Mouse (Mus musculus) heart, embryonic 13.5 days (tissue): ENCODE results near the gene Lima1. TPM values are rescaled to one million over a fixed set of nuclear protein-coding genes. Genes with fewer than 3 reads are reported as not detected.

Experiments
- ATAC-seq: fragments of 200-750 bp; cut with Nextera tagmentation; 2 replicates; pipeline ENCODE4 v1.8.0; 2017; ENCODE audit warnings: moderate TSS enrichment; ENCODE audit not compliant: insufficient number of reproducible peaks, low FRiP score, low TSS enrichment; ENCODE audit errors: extremely low read depth
- H3K27ac ChIP-seq: fragments of 300-500 bp; sonication (generic); replicated peaks from 2 replicates; pipeline ENCODE4 v1.5.1; 2015; ENCODE audit warnings: moderate library complexity, mild to moderate bottlenecking, inconsistent platforms
- H3K27me3 ChIP-seq: fragments of 300-500 bp; sonication (generic); replicated peaks from 2 replicates; pipeline ENCODE4 v1.6.1; 2015; ENCODE audit warnings: mild to moderate bottlenecking, inconsistent platforms
- H3K36me3 ChIP-seq: fragments of 300-500 bp; sonication (generic); 2 replicates; pipeline ENCODE4 v1.6.1; 2015; ENCODE audit warnings: mild to moderate bottlenecking, inconsistent platforms
- H3K4me1 ChIP-seq: fragments of 300-500 bp; sonication (generic); 2 replicates; pipeline ENCODE4 v1.6.1; 2015; ENCODE audit warnings: inconsistent platforms
- H3K4me2 ChIP-seq: fragments of 300-500 bp; sonication (generic); 2 replicates; pipeline ENCODE4 v1.6.1; 2015; ENCODE audit warnings: inconsistent platforms, mild to moderate bottlenecking, moderate library complexity
- H3K4me3 ChIP-seq: fragments of 300-500 bp; sonication (generic); 2 replicates; pipeline ENCODE4 v1.5.1; 2015; ENCODE audit warnings: moderate library complexity, mild to moderate bottlenecking, inconsistent platforms
- H3K9ac ChIP-seq: fragments of 300-500 bp; sonication (generic); 2 replicates; pipeline ENCODE4 v1.6.1; 2015; ENCODE audit warnings: inconsistent platforms, mild to moderate bottlenecking, moderate library complexity
- H3K9me3 ChIP-seq: fragments of 300-500 bp; sonication (generic); 2 replicates; pipeline ENCODE4 v1.6.1; 2016; ENCODE audit warnings: inconsistent platforms
- WGBS: fragments of 180-500 bp; shearing (Covaris S2); methylation state at CpG from one replicate; pipeline ENCODE4 v1.1.7; 2015; ENCODE audit warnings: mixed read lengths; 5-methylcytosine and 5-hydroxymethylcytosine counted together
- polyA plus RNA-seq: library from polyadenylated mRNA; unstranded; fragments of >200 nt; fragmentation: Nextera tagmentation; extraction: Ambion mirVana; gene quantifications from 2 replicates; pipeline ENCODE4 v1.2.1, GENCODE M21; 2015

Gene Lima1
- polyA plus RNA-seq, 1 experiment from 2014 or later: 17.8 TPM

DNA sequence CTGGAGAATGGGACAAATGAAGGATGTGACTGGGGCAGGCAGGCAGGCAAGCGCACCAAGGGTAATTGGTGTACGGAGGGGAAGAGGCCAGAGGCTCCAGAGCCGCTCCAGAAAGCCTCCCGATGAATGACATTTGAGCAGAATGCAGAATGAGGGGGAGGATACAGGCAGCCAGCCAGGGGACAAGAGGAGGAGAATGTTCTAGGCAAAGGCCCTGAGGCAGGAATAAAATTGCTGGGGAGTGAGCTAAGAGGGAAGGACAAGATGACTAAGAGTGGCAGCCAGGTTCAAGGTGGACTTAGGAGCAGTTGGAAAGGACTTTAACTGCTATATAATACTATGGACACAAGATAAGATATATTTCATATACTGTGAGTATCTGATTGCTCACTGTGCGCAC, 9.3 kb downstream of the Lima1 start:
- no peaks in the 10 kb centered on the region for H3K9me3 ChIP-seq
- H3K36me3 ChIP-seq: no peaks in the 10 kb centered on the region
- H3K27me3 ChIP-seq: no peaks in the 10 kb centered on the region
- 0 out of 2 replicates have a peak overlapping the region, but pooled peaks have one; percentile 1 for H3K4me2 ChIP-seq
- no peak for ATAC-seq
- H3K4me3 ChIP-seq: no peak overlapping the region
- H3K9ac ChIP-seq: no peak overlapping the region
- WGBS: 39% methylated on average over 5 of the region's 5 CpGs
- peak overlapping the region; percentile 46 for H3K27ac ChIP-seq
- H3K4me1 ChIP-seq: peaks cover 21% of the 10 kb centered on the region

DNA sequence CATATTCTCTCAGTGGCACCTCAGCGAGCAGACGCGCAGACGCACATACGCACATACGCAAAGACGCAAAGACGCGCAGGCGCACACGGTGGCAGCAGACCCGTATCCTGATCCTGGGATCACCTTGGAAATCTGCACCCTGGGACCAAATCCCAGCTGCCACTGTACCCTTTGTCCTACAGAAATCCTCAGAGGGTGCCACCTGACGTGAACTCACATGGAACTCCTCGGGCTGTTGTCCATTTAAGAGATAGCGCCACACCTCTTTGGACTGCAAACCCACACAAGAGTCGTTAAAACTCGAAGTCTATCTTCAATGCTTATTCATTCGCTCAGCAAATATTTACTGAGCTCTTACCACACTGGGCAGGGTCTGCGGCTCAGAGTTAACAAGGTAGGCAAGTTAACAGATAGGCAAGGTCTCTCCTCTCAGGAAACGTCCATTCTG, 9.7 kb downstream of the Lima1 start:
- peak overlapping the region; percentile 46 for H3K27ac ChIP-seq
- peaks cover 21% of the 10 kb centered on the region for H3K4me1 ChIP-seq
- ATAC-seq: no peak
- H3K4me3 ChIP-seq: no peak overlapping the region
- H3K4me2 ChIP-seq: no peak overlapping the region
- H3K27me3 ChIP-seq: no peaks in the 10 kb centered on the region
- no peak overlapping the region for H3K9ac ChIP-seq
- H3K9me3 ChIP-seq: no peaks in the 10 kb centered on the region
- 83% methylated on average over 20 of the region's 20 CpGs for WGBS
- H3K36me3 ChIP-seq: no peaks in the 10 kb centered on the region

DNA sequence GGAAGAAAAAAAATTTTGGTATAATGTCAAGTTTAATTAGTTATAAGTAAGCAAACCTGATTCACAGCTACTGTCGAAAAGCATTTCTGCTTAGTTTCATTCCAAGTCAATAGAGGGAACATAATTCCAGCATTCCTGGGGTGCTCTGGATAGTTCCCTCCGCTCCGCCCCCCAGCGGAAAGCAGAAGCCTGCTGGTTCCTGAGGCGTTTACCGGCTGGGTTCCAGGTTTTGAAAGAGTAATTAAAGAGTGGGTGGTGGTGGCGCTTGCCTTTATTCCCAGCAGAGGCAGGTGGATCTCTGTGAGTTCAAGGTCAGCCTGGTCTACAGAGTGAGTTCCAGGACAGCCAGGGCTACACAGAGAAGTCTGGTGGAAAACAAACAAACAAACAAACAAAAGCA, 10.2 kb downstream of the Lima1 start:
- H3K4me1 ChIP-seq: peaks cover 21% of the 10 kb centered on the region
- H3K4me3 ChIP-seq: no peak overlapping the region
- no peaks in the 10 kb centered on the region for H3K27me3 ChIP-seq
- no peak overlapping the region for H3K9ac ChIP-seq
- H3K27ac ChIP-seq: no peak overlapping the region
- H3K36me3 ChIP-seq: no peaks in the 10 kb centered on the region
- WGBS: 79% methylated on average over 7 of the region's 7 CpGs
- no peaks in the 10 kb centered on the region for H3K9me3 ChIP-seq
- no peak overlapping the region for H3K4me2 ChIP-seq
- ATAC-seq: no peak

DNA sequence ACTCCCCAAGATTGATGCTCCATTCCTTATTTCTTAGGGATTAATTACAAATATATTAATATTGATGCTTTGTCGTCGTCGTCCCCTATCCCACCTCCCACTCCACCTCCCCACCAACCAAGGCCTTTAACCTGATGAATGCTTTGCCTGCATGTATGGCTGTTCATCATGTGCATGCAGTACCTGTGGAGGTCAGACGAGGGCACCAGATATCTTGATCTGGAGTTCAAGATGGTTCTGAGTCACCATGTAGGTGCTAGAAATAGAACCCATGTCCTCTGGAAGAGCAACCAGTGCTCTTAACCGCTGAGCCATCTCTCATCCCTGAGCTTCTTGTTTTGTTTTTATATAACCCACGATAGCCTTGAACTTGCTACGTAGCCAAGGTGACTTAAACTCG, 11.5 kb downstream of the Lima1 start:
- no peak for ATAC-seq
- no peak overlapping the region for H3K4me3 ChIP-seq

DNA sequence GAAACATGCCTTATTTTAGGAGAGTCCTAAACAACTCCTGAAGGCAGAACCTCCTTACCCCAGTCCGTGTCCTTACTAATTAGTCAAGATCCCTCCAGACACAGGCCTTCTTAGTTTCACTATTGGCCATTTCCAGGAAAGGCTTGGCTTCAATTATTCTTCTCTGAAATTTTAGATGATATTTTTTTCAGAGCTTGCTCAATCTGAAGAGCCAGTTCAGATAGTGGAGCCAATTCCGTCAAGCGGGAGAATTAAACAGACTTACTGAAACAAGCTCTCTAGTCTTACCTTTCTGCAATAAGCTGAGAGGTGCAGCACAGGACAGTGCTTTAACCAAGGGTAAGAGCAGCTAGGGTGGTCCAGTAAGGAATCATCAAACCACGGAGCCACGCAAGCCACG, 11.9 kb downstream of the Lima1 start:
- H3K27me3 ChIP-seq: no peaks in the 10 kb centered on the region
- H3K27ac ChIP-seq: no peak overlapping the region
- H3K4me1 ChIP-seq: peaks cover 21% of the 10 kb centered on the region
- ATAC-seq: no peak
- no peak overlapping the region for H3K4me2 ChIP-seq
- WGBS: 93% methylated on average over 6 of the region's 6 CpGs
- no peak overlapping the region for H3K4me3 ChIP-seq
- H3K9me3 ChIP-seq: no peaks in the 10 kb centered on the region
- no peaks in the 10 kb centered on the region for H3K36me3 ChIP-seq
- no peak overlapping the region for H3K9ac ChIP-seq

More for the DNA sequence above, 11.5 kb downstream of the Lima1 start:
- WGBS: 84% methylated on average over 8 of the region's 8 CpGs
- Histone ChIP-seq H3K27me3 (no peaks in the 10 kb centered on the region), H3K27ac (no peak overlapping the region), H3K4me1 (peaks cover 21% of the 10 kb centered on the region), H3K9me3 (no peaks in the 10 kb centered on the region), H3K4me2 (no peak overlapping the region), H3K9ac (no peak overlapping the region), H3K36me3 (no peaks in the 10 kb centered on the region)

DNA sequence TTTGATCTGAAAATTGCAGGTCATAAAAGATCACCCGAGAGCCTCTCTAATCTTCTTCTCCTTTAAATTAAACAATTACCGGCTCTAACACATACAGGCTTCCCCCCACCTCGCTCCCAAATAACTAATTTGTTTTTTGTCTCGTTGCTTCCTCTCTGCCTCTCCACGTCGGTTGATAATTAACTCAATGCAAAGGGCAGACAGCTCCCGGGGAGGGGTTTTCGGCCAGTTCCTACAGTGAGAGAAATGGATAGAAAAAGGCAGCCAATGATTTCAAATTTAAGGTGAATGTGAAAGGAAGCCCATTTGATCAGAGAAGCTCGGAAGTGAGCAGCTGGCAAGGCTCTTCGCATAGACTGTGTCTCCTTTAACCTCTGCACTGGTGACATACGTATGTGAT, 12.8 kb downstream of the Lima1 start:
- WGBS: 70% methylated on average over 11 of the region's 11 CpGs
- no peaks in the 10 kb centered on the region for H3K36me3 ChIP-seq
- H3K4me2 ChIP-seq: no peak overlapping the region
- no peak overlapping the region for H3K4me3 ChIP-seq
- H3K27ac ChIP-seq: no peak overlapping the region
- no peak overlapping the region for H3K9ac ChIP-seq
- H3K27me3 ChIP-seq: no peaks in the 10 kb centered on the region
- H3K9me3 ChIP-seq: no peaks in the 10 kb centered on the region
- ATAC-seq: no peak
- peaks cover 21% of the 10 kb centered on the region for H3K4me1 ChIP-seq

DNA sequence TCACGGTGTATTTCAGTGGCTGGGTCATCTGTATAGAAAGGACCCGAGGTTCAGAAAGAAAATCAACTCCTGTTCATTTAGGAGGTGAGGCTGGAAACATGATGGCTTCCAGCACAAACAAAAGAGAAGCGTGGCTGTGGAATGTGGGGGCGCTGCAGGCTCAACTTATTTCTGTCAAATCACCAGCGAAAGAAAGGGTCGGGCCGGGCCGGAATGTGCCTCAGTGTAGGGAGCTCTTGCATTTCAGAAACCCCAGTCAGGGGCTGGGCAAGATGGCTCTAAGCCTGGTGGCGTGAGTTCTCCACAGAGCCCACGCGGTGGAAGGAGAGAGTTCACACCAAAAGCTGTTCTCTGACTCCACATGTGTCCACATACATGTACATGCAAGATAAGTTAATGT, 13.3 kb downstream of the Lima1 start:
- H3K27me3 ChIP-seq: no peaks in the 10 kb centered on the region
- H3K9me3 ChIP-seq: no peaks in the 10 kb centered on the region
- H3K9ac ChIP-seq: 0 out of 2 replicates have a peak overlapping the region, but pooled peaks have one; percentile 10
- H3K4me1 ChIP-seq: peaks cover 19% of the 10 kb centered on the region
- H3K27ac ChIP-seq: 0 out of 2 replicates have a peak overlapping the region, but pooled peaks have one; percentile 8
- H3K4me3 ChIP-seq: no peak overlapping the region
- ATAC-seq: no peak
- no peaks in the 10 kb centered on the region for H3K36me3 ChIP-seq
- 42% methylated on average over 11 of the region's 11 CpGs for WGBS
- H3K4me2 ChIP-seq: no peak overlapping the region; the same call in 1 of the 2 replicates

DNA sequence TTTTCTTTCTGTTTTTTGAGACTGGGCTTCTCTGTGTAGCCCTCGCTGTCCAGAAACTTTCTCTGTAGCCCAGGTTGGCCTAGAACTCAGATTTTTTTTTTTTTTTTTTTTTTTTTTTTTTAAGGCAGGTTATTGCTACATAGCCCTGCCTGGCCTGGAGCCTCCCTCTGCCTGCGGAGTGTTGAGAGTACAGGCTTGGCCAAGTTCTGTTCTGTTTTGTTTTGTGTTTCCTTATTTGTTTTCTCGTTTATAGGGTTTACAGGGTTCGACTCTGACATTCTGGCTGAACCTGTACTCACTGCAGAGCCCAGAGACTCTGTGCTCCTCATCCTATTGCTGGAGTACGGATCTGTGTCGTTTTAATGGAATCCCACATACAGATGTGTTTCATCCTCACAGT, 13.7 kb downstream of the Lima1 start:
- WGBS: 69% methylated on average over 6 of the region's 6 CpGs
- Histone ChIP-seq H3K4me2 (no peak overlapping the region), H3K27me3 (no peaks in the 10 kb centered on the region), H3K27ac (no peak overlapping the region), H3K4me1 (peaks cover 15% of the 10 kb centered on the region), H3K9ac (0 out of 2 replicates have a peak overlapping the region, but pooled peaks have one; percentile 10), H3K36me3 (no peaks in the 10 kb centered on the region), H3K9me3 (no peaks in the 10 kb centered on the region), H3K4me3 (no peak overlapping the region)
- ATAC-seq: no peak

DNA sequence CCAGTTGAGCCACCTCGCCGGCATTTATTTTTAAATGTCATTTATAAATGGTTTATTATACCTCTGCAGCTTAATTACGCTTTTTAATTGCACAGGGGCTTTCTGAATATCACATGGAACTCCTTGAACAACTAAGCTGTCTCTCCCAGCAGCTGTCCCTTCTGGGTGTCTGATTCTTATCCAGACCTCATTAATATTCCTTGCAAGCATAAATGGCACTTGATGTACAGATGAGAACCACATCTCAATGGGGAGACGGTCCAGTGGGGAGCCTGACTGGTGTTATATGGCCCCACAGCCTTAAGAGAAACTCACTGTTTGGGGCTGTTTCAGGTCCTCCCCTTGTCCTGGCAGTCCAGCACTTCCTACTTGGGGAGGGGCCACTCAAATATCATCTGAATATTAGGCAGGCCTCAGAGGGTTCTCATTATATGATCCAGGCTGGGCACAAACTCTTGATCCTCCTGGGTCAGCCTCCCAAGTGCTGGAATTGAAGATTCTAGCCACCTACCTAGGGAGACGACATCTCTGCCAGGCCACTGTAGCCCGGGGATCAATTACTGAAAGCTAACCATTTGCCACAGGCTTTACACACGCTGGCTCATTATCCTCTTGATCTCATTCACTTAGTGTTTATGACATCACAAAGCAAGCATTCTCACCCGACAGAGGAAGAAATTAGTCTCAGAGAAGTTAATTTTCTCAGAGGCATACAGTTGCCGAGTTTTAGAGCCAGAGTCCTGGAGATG, 15.4 kb downstream of the Lima1 start:
- H3K4me3 ChIP-seq: no peak overlapping the region
- H3K4me2 ChIP-seq: no peak overlapping the region
- H3K4me1 ChIP-seq: peaks cover 5% of the 10 kb centered on the region
- WGBS: 63% methylated on average over 9 of the region's 9 CpGs
- no peaks in the 10 kb centered on the region for H3K9me3 ChIP-seq
- no peaks in the 10 kb centered on the region for H3K27me3 ChIP-seq
- H3K9ac ChIP-seq: no peak overlapping the region
- no peak for ATAC-seq
- no peaks in the 10 kb centered on the region for H3K36me3 ChIP-seq
- no peak overlapping the region for H3K27ac ChIP-seq

DNA sequence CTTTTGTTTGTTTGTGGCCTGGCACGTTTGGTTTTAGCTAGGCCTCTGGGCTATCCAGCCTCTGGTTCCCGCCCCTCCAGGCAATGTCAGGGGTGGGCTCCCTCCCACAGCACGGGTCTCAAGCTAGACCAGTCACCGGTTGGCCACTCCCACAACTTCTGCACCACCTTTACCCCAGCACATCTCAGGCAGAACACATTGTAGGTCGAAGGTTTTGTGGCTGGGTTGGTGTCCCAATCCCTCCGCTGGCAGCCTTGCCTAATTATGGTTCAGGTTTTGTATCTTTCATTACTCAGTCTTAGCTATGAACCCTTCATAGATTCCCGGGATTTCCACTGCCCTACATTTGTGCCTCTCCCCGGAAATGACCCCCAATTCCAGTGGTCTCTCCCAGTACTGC, 17.8 kb downstream of the Lima1 start:
- H3K4me1 ChIP-seq: peaks cover 5% of the 10 kb centered on the region
- H3K27me3 ChIP-seq: no peaks in the 10 kb centered on the region
- 62% methylated on average over 8 of the region's 8 CpGs for whole genome bisulfite sequencing
- no peak overlapping the region for H3K27ac ChIP-seq
- no peak overlapping the region for H3K4me3 ChIP-seq
- no peak for ATAC-seq
- no peaks in the 10 kb centered on the region for H3K36me3 ChIP-seq
- no peak overlapping the region for H3K4me2 ChIP-seq
- no peak overlapping the region for H3K9ac ChIP-seq
- no peaks in the 10 kb centered on the region for H3K9me3 ChIP-seq

DNA sequence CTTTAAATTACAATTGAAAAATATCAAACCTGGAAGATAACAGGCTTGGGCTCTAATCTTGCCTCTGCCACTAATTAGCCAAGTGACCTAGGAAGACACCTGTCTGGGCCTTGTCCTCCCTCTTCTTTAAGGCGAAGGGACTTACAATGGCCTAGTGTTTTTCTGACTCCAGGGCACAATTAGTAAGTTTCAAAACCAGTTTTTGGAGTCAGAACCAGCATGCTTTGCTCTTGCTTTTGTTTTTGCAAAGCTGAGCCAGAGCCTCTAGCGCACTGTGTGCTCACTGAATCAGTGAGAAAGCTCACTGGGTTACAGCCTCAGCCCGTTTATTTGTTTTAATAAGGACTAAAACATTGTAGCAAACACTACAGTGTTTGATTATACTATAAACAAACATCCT, 20.1 kb downstream of the Lima1 start:
- no peaks in the 10 kb centered on the region for H3K9me3 ChIP-seq
- no peak overlapping the region for H3K9ac ChIP-seq
- no peak overlapping the region for H3K4me3 ChIP-seq
- H3K27ac ChIP-seq: no peak overlapping the region
- H3K27me3 ChIP-seq: no peaks in the 10 kb centered on the region
- no peak overlapping the region for H3K4me2 ChIP-seq
- no peaks in the 10 kb centered on the region for H3K36me3 ChIP-seq
- ATAC-seq: no peak
- WGBS: 70% methylated on average over 3 of the region's 3 CpGs
- no peaks in the 10 kb centered on the region for H3K4me1 ChIP-seq

DNA sequence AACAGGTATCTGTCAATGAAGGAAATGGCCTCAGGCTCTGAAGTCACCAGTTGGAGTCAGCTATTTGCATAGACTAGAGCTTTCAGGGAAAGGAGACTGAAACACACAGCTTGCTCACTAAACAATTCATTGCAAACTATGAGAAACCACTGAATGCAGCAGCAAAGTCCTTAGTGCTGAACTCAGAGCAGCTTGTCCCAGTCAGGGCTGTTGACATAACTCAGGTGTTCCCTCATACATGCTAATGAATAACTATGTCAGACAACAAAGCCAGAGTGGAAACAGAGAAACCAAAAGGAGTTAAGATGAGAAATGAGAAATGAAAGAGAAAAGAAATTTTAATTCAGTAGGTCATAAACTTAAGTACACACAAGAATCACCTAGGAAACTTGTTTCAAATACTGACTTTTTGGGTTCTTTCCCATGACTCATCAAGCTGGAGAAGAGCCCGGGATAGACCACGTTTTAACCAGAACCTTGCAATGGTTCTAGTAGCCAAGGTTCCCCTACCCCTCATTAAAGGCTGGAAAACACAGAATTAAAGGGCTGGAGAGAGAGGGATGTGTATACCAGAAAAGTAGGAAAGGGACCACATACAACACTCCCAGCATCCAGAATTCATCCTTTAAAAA, 22.5 kb downstream of the Lima1 start:
- H3K9ac ChIP-seq: no peak overlapping the region
- H3K36me3 ChIP-seq: no peaks in the 10 kb centered on the region
- H3K9me3 ChIP-seq: no peaks in the 10 kb centered on the region
- no peak overlapping the region for H3K27ac ChIP-seq
- no peak overlapping the region for H3K4me2 ChIP-seq
- no peaks in the 10 kb centered on the region for H3K27me3 ChIP-seq
- 80% methylated on average over 2 of the region's 2 CpGs for WGBS
- no peak for ATAC-seq
- H3K4me1 ChIP-seq: peaks cover 9% of the 10 kb centered on the region
- no peak overlapping the region for H3K4me3 ChIP-seq
